Mouse (Mus musculus): Measurements from ENCODE around the gene Olfr1155.

Olfr1155 gene

DNA sequence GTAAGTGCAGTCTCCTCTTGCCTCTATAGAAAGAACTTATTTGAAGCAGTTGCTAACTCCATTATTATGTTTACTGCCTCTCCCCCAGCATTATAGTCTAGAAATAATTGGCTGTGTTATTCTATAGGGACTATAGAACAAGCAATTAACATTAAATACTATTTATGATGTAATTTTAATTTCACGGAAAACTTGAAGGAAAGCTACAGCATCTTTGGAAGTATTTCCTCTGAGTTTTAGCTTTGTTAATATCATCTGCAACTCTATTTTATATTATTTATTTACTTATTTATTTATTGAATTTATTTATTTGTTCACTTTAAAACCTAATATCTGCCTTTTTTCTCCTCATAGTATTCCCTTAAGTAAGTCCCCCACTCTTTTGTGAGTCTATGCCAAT is at the start of gene Olfr1155:
Gene Olfr1155, minus strand, starts transcription at position 101 of the 400 bp plus-strand sequence.
- DNase-seq, result no peak

DNA sequence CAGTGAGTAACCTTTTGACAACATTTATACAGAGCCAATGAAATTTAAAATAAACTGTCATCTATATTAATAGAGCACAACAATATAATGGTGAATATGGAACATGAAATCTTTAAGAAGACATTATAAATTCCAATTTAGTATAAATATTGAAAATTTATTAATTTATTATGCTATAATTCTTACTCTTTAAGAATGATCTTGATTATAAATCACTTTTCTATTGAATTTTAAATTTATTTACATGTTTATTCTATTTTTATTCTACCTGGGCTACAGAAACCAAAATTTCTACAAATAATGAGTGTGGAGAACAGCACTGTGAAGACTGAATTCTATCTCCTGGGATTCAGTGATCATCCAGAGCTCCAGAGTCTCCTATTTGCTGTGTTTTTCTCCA is 44.9 kb upstream of the Olfr1155 start, which contains the start of gene Olfr1158:
Gene Olfr1158, plus strand, starts transcription at position 301 of the 400 bp plus-strand sequence.
- no peak for DNase-seq

DNA sequence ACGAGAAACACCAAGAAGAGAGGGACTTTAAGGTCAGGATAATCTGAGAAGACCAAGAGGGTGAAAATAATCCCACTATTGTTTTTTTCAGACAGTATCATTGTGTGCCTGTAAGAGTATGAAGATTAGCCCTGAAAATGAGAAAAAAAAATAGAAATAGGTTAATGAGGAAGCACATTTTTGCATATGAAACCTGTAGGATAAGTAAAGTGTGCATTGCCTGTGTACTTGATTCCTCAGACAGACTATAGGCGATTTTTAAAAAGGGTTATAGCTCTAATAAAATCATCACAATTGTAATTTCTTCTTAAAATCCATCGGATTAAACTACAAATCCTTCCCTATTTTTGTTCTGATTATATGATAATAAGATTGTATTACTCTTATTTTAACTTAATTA is 29.6 kb upstream of the Olfr1155 start, which contains the start of gene Olfr74:
Gene Olfr74, minus strand, starts transcription at position 101 of the 400 bp plus-strand sequence.
- DNase-seq, result no peak

DNA sequence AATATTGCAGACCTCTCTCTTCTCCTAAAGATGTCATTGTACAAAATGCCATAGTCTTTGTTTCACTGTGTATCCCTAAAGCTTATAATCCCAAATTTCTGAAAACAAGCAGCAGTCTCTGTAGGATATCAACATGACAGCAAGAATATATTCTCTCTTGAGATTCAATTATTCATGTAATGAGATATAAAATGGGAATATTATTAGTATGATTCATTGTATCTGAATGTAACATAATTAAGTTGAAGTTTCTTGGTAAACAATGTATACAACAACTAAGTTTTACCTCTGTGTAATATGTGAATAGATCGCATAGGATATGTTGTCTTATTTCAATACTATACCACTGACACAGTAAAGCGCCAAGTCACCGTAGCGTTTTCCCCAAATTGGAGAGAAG is 23.3 kb upstream of the Olfr1155 start, which contains the start of gene Olfr1157:
Gene Olfr1157, minus strand, starts transcription at position 101 of the 400 bp plus-strand sequence.
- no peak for DNase-seq

DNA sequence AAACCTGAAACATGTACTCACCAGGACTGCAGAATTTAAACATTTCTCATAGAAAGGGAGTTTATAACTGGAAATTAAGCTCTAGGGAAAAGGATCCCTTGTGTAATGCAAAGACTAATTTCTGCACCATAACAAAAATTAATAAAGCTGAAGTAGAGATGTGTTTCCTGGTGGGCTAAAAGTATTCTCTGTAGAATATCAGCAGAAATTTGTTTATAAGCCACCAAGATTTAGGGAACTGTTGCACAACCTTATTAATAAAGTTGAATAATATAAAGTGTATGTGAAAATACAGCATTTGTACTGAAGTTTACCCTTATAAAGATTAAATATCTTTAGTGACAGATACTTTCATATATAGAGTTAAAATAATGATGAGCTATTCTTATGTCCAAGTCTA is 8.1 kb upstream of the Olfr1155 start, which contains the start of gene Olfr1156:
Gene Olfr1156, minus strand, starts transcription at position 101 of the 400 bp plus-strand sequence.
- DNase-seq, result no peak

DNA sequence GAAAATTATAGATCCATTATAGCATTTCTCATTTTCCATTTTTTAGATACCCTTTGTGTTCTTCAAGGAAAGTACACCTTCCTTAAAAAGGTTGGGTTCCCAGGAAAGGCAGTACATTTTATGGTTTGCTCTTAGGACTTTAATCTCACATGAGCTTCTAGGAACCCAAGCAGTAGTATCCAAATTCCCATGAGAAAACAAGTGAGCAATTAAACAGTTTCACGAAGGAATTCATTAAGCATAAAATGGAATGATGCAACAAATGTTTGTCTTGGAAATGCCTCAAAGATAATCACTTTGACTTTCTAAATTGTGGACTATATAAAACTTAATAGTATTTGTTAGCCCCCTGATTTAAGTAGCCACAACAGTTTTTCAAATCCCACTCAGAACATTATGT is 39.9 kb downstream of the Olfr1155 start, which contains the start of gene Olfr1154:
Gene Olfr1154, minus strand, starts transcription at position 101 of the 400 bp plus-strand sequence.
- DNase-seq, result no peak

DNA sequence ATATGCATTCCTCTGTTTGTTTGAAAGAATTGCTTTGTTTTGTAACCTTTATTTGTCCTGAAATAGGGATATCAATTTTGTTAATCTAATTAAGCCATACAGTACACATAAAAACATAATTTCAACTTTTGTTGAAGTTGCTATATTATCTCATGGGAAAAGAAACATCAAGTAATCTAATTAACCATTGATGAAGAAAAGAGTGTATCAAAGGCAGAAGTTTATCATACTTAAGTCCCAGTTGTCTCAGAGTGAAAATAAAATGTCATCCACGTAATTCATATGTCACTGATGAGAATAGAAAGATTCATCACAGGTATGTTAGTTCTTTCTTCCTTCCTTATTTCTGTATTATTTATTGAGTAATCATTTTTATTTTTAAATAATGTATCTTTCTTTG is 50.3 kb downstream of the Olfr1155 start, which contains the start of gene Olfr1153:
Gene Olfr1153, plus strand, starts transcription at position 301 of the 400 bp plus-strand sequence.
- no peak for DNase-seq

Measured in right cerebral cortex, postnatal 25 days (tissue).